Mouse (Mus musculus) kidney, adult 9 months (tissue): Measurements from ENCODE around the gene Vmn1r15.

Source experiments
- DNase-seq: peaks from one replicate; pipeline ENCODE4 v3.0.0; 2022

Vmn1r15 gene

GRCm38 (mm10) chr6:57257652-57258051 is at the start of gene Vmn1r15:
TSS of gene Vmn1r15 (plus strand) at chr6:57257952.
- no peak for DNase-seq

GRCm38 (mm10) chr6:57231386-57231785 is 26.4 kb upstream of the Vmn1r15 start, which contains the start of gene Vmn1r14:
TSS of gene Vmn1r14 (plus strand) at chr6:57231686.
- no peak for DNase-seq

GRCm38 (mm10) chr6:57260990-57261389 is 3.2 kb downstream of the Vmn1r15 start:
- DNase-seq: no peak

- no peak for DNase-seq
Measured at GRCm38 (mm10) chr6:57271881-57272280, 14.1 kb downstream of the Vmn1r15 start.

- no peak for DNase-seq
Measured at GRCm38 (mm10) chr6:57272517-57272916, 14.8 kb downstream of the Vmn1r15 start.

- DNase-seq: no peak
Measured at GRCm38 (mm10) chr6:57278952-57279351, 21.2 kb downstream of the Vmn1r15 start.
